Mouse (Mus musculus) liver, embryonic 14.5 days (tissue): ENCODE data around the gene Trim6. TPM values are rescaled to one million over a fixed set of nuclear protein-coding genes. Genes with fewer than 3 reads are reported as not detected.

Experiments
- ATAC-seq: fragments of 200-750 bp; cut with Nextera tagmentation; 2 replicates; pipeline ENCODE4 v1.8.0; 2017; ENCODE audit warnings: moderate number of reproducible peaks, mild to moderate bottlenecking, moderate library complexity; ENCODE audit not compliant: insufficient read depth
- DNase-seq, 3 experiments: peaks; one replicate each; pipeline ENCODE4 v3.0.0-alpha.2; 2012 to 2013; ENCODE audit warnings: low read depth in 3 of 3, low spot score in 3 of 3
- H3K27ac ChIP-seq: fragments of 300-500 bp; sonication (generic); 2 replicates; pipeline ENCODE4 v1.5.1; 2014; ENCODE audit warnings: moderate library complexity, mild to moderate bottlenecking, control low read depth, inconsistent platforms
- H3K27me3 ChIP-seq: fragments of 300-500 bp; sonication (generic); 2 replicates; pipeline ENCODE4 v1.6.1; 2014; ENCODE audit warnings: mild to moderate bottlenecking, low read length, moderate library complexity; ENCODE audit not compliant: control insufficient read depth, insufficient read depth
- H3K36me3 ChIP-seq: fragments of 300-500 bp; sonication (generic); replicated peaks from 2 replicates; pipeline ENCODE4 v1.6.1; 2014; ENCODE audit warnings: low read depth; ENCODE audit not compliant: control insufficient read depth, insufficient read depth
- H3K4me1 ChIP-seq, 2 experiments: fragments of 200-500 bp in 1 of 2; fragments of 300-500 bp in 1 of 2; sonication (generic) in 1 of 2; replicated peaks; 2 replicates each; pipeline ENCODE4 v1.6.1; 2012 to 2014; ENCODE audit warnings: antibody characterized with exemption in 1 of 2, inconsistent platforms in 1 of 2, low read length in 1 of 2; ENCODE audit not compliant: control insufficient read depth in 2 of 2, insufficient read depth in 2 of 2
- H3K4me2 ChIP-seq: fragments of 300-500 bp; sonication (generic); 2 replicates; pipeline ENCODE4 v1.6.1; 2014; ENCODE audit warnings: low read depth, mild to moderate bottlenecking, control low read depth, moderate library complexity
- H3K4me3 ChIP-seq, 2 experiments: fragments of 200-500 bp in 1 of 2; fragments of 300-500 bp in 1 of 2; sonication (generic) in 1 of 2; 2 replicates each; pipeline ENCODE4 v1.5.1; 2012 to 2014; ENCODE audit warnings: low read depth in 2 of 2, low read length in 2 of 2, mild to moderate bottlenecking in 2 of 2, control low read depth in 1 of 2, inconsistent platforms in 1 of 2, moderate library complexity in 1 of 2; ENCODE audit not compliant: insufficient read depth in 1 of 2
- H3K9ac ChIP-seq: fragments of 300-500 bp; sonication (generic); replicated peaks from 2 replicates; pipeline ENCODE4 v1.6.1; 2014; ENCODE audit warnings: mild to moderate bottlenecking, control low read depth, moderate library complexity
- H3K9me3 ChIP-seq: fragments of 300-500 bp; sonication (generic); 2 replicates; pipeline ENCODE4 v1.6.1; 2016; ENCODE audit warnings: low read length, mixed read lengths; ENCODE audit not compliant: control insufficient read depth
- CTCF ChIP-seq: IDR thresholded peaks from 2 replicates; pipeline ENCODE4 v1.5.1; 2016; ENCODE audit warnings: antibody characterized with exemption, low read depth, control low read depth
- EP300 ChIP-seq: IDR thresholded peaks from 2 replicates; pipeline ENCODE4 v1.6.1; 2016; ENCODE audit warnings: antibody characterized with exemption, low read depth
- WGBS: fragments of 180-500 bp; shearing (Covaris S2); extraction: QIAGEN DNeasy Blood & Tissue Kit; methylation state at CpG from one replicate; pipeline ENCODE4 v1.1.7; 2014; ENCODE audit not compliant: insufficient replicate concordance; 5-methylcytosine and 5-hydroxymethylcytosine counted together
- polyA plus RNA-seq, 2 experiments: library from polyadenylated mRNA; depleted of rRNA in 1 of 2; stranded (reverse) in 1 of 2; unstranded in 1 of 2; fragments of >200 nt; fragmentation: Nextera tagmentation in 1 of 2; extraction: Ambion mirVana in 1 of 2; gene quantifications; 2 replicates each; pipeline versions ENCODE4 v1.2.1 to v1.2.3; 2012 to 2014

The Trim6 gene
- polyA plus RNA-seq, 2 experiments, result 0.28 to 0.38 TPM

- H3K9ac ChIP-seq, result no peak within 1 kb of the TSS
- no peak for ATAC-seq
- 65% methylated on average over 2 of the region's 2 CpGs for whole genome bisulfite sequencing
- no peak within 1 kb of the TSS for H3K4me3 ChIP-seq
- H3K27me3 ChIP-seq, result no peaks in the 10 kb centered on the region
- H3K4me2 ChIP-seq, result no peak within 1 kb of the TSS
- no peaks in the 10 kb centered on the region for H3K4me1 ChIP-seq
- no peak for DNase-seq
- H3K9me3 ChIP-seq, result no peaks in the 10 kb centered on the region
- H3K36me3 ChIP-seq, result no peaks in the 10 kb centered on the region
- no peak within 1 kb of the TSS for H3K27ac ChIP-seq
- TF ChIP-seq EP300, result no peak
Observed at GRCm38 (mm10) chr7:104183292-104183691, 35.3 kb upstream of the Trim6 start, which contains the start of gene Olfr648. Gene Olfr648, minus strand, starts transcription at chr7:104183392.

- 33% methylated on average over 9 of the region's 9 CpGs for WGBS
- no peak for ATAC-seq
Observed at GRCm38 (mm10) chr7:104191275-104191674, 27.3 kb upstream of the Trim6 start.

DNA sequence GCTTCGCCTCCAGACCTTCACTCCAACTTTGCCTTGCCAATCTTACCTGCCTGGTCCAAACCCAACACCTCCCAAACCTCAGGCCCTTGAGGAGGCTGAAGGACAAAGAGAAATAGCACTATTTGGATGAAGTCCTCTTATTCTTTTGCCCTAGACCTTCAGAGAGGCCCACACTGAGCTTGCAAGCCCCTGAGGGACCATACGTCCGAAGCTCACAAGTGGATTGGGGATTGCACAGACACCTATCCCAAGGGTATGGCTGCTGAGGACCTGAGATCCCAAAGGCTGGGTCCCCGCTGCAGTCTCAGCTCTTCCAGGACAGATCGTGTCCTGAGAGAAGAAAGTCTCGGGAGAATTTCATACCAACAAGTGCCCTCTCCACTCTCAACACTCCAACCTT lies 22.7 kb upstream of the Trim6 start, which contains the start of gene Olfr649:
TSS of gene Olfr649 (minus strand) at position 101 of the 400 bp plus-strand sequence.
- no peaks in the 10 kb centered on the region for H3K36me3 ChIP-seq
- no peak within 1 kb of the TSS for H3K4me3 ChIP-seq
- H3K9ac ChIP-seq, result no peak within 1 kb of the TSS
- H3K27ac ChIP-seq, result no peak within 1 kb of the TSS
- no peak for ATAC-seq
- no peak within 1 kb of the TSS for H3K4me2 ChIP-seq
- H3K9me3 ChIP-seq, result no peaks in the 10 kb centered on the region
- WGBS, result 55% methylated on average over 6 of the region's 6 CpGs
- no peaks in the 10 kb centered on the region for H3K4me1 ChIP-seq
- no peaks in the 10 kb centered on the region for H3K27me3 ChIP-seq
- TF ChIP-seq EP300 (no peak), CTCF (no peak)
- DNase-seq, result no peak

More at GRCm38 (mm10) chr7:104191275-104191674, 27.3 kb upstream of the Trim6 start:
- no peaks in the 10 kb centered on the region for H3K4me1 ChIP-seq
- no peak for TF ChIP-seq CTCF
- TF ChIP-seq EP300, result no peak
- no peak overlapping the region for H3K9ac ChIP-seq
- DNase-seq, result no peak
- H3K27ac ChIP-seq, result no peak overlapping the region
- H3K4me2 ChIP-seq, result no peak overlapping the region
- H3K9me3 ChIP-seq, result no peaks in the 10 kb centered on the region
- no peaks in the 10 kb centered on the region for H3K27me3 ChIP-seq
- H3K4me3 ChIP-seq, result no peak overlapping the region
- H3K36me3 ChIP-seq, result no peaks in the 10 kb centered on the region

GRCm38 (mm10) chr7:104199822-104200221 lies 18.8 kb upstream of the Trim6 start:
- TF ChIP-seq EP300 (no peak), CTCF (peak; percentile 92)

GRCm38 (mm10) chr7:104206197-104206596 lies 12.4 kb upstream of the Trim6 start:
- Histone ChIP-seq H3K27ac (no peak overlapping the region), H3K4me2 (no peak overlapping the region), H3K36me3 (no peaks in the 10 kb centered on the region), H3K27me3 (no peaks in the 10 kb centered on the region), H3K4me3 (no peak overlapping the region), H3K9me3 (no peaks in the 10 kb centered on the region), H3K4me1 (no peaks in the 10 kb centered on the region), H3K9ac (no peak overlapping the region)
- TF ChIP-seq CTCF (no peak), EP300 (no peak)
- no peak for DNase-seq
- ATAC-seq, result no peak
- WGBS, result 43% methylated on average over 7 of the region's 7 CpGs

More at GRCm38 (mm10) chr7:104199822-104200221, 18.8 kb upstream of the Trim6 start:
- Histone ChIP-seq H3K4me2 (no peak overlapping the region), H3K9ac (no peak overlapping the region), H3K4me3 (no peak overlapping the region), H3K27ac (no peak overlapping the region), H3K4me1 (no peaks in the 10 kb centered on the region), H3K9me3 (no peaks in the 10 kb centered on the region), H3K36me3 (no peaks in the 10 kb centered on the region), H3K27me3 (no peaks in the 10 kb centered on the region)
- 2% methylated on average over 5 of the region's 5 CpGs for WGBS
- peak; percentile 59 for ATAC-seq
- peak; percentile 19 to 33 (median 32) for DNase-seq
